Mouse (Mus musculus): ENCODE results near the gene Fhl1. TPM values are rescaled to one million over a fixed set of nuclear protein-coding genes. Genes with fewer than 3 reads are reported as not detected.

The Fhl1 gene
- polyA plus RNA-seq (2015; fragmentation: Nextera tagmentation; extraction: Ambion mirVana) = 127 and 139 TPM in 2 replicates

- Histone ChIP-seq H3K27me3 (no peaks in the 10 kb centered on the region), H3K4me1 (replicated peaks) (peaks cover 13% of the 10 kb centered on the region; the same call in 1 of the 2 replicates), H3K9me3 (no peaks in the 10 kb centered on the region), H3K9ac (peak within 1 kb of the TSS; percentile 78), H3K36me3 (no peaks in the 10 kb centered on the region), H3K27ac (peak within 1 kb of the TSS; percentile 89), H3K4me2 (peak within 1 kb of the TSS; percentile 50), H3K4me3 (peak within 1 kb of the TSS; percentile 57)
- 14% methylated on average over 21 of the region's 106 CpGs for WGBS
- peak; percentile 96 for ATAC-seq (ENCODE audit: low FRiP score)
Measured at GRCm38 (mm10) chrX:56731306-56732201, at the start of gene Fhl1. TSS of gene Fhl1 (plus strand) at chrX:56731787.

- Histone ChIP-seq H3K9me3 (no peaks in the 10 kb centered on the region), H3K27me3 (no peaks in the 10 kb centered on the region), H3K36me3 (no peaks in the 10 kb centered on the region), H3K4me1 (replicated peaks) (no peaks in the 10 kb centered on the region), H3K9ac (no peak overlapping the region), H3K4me2 (no peak overlapping the region), H3K4me3 (no peak overlapping the region), H3K27ac (no peak overlapping the region)
- 50% methylated on average over 1 of the region's 1 CpGs for WGBS
- peak; percentile 73; the same call in 1 of the 2 replicates for ATAC-seq (ENCODE audit: low FRiP score)
Measured at GRCm38 (mm10) chrX:56682156-56682720, 49.3 kb upstream of the Fhl1 start.

GRCm38 (mm10) chrX:56683521-56683920 lies 48.1 kb upstream of the Fhl1 start:
- Histone ChIP-seq H3K27ac (no peak overlapping the region), H3K9ac (no peak overlapping the region), H3K4me3 (no peak overlapping the region), H3K9me3 (no peaks in the 10 kb centered on the region), H3K4me1 (replicated peaks) (no peaks in the 10 kb centered on the region), H3K27me3 (no peaks in the 10 kb centered on the region), H3K36me3 (no peaks in the 10 kb centered on the region), H3K4me2 (no peak overlapping the region)
- 70% methylated on average over 10 of the region's 10 CpGs for WGBS
- no peak for ATAC-seq (ENCODE audit: low FRiP score)

- WGBS = 91% methylated on average over 6 of the region's 6 CpGs
- no peaks in the 10 kb centered on the region for H3K36me3 ChIP-seq
- no peaks in the 10 kb centered on the region for H3K9me3 ChIP-seq
- H3K4me3 ChIP-seq = no peak overlapping the region
- H3K4me2 ChIP-seq = no peak overlapping the region
- no peaks in the 10 kb centered on the region for H3K4me1 ChIP-seq (replicated peaks)
- H3K9ac ChIP-seq = no peak overlapping the region
- H3K27me3 ChIP-seq = no peaks in the 10 kb centered on the region
- H3K27ac ChIP-seq = no peak overlapping the region
- ATAC-seq (ENCODE audit: low FRiP score) = no peak
Measured at GRCm38 (mm10) chrX:56692554-56692953, 39.0 kb upstream of the Fhl1 start.

GRCm38 (mm10) chrX:56694539-56694938 lies 37.0 kb upstream of the Fhl1 start:
- no peak overlapping the region for H3K27ac ChIP-seq
- no peak for ATAC-seq (ENCODE audit: low FRiP score)
- H3K27me3 ChIP-seq = no peaks in the 10 kb centered on the region
- WGBS = 91% methylated on average over 2 of the region's 2 CpGs
- no peak overlapping the region for H3K4me3 ChIP-seq
- H3K4me1 ChIP-seq (replicated peaks) = no peaks in the 10 kb centered on the region
- no peak overlapping the region for H3K9ac ChIP-seq
- H3K4me2 ChIP-seq = no peak overlapping the region
- no peaks in the 10 kb centered on the region for H3K9me3 ChIP-seq
- no peaks in the 10 kb centered on the region for H3K36me3 ChIP-seq

GRCm38 (mm10) chrX:56697199-56697780 lies 34.3 kb upstream of the Fhl1 start:
- Histone ChIP-seq H3K9ac (no peak overlapping the region), H3K9me3 (no peaks in the 10 kb centered on the region), H3K4me1 (replicated peaks) (no peaks in the 10 kb centered on the region), H3K27ac (no peak overlapping the region), H3K27me3 (no peaks in the 10 kb centered on the region), H3K36me3 (no peaks in the 10 kb centered on the region), H3K4me2 (no peak overlapping the region), H3K4me3 (no peak overlapping the region)
- ATAC-seq (ENCODE audit: low FRiP score) = no peak
- WGBS = 87% methylated on average over 6 of the region's 6 CpGs

GRCm38 (mm10) chrX:56697886-56698285 lies 33.7 kb upstream of the Fhl1 start:
- no peaks in the 10 kb centered on the region for H3K4me1 ChIP-seq (replicated peaks)
- no peak for ATAC-seq (ENCODE audit: low FRiP score)
- no peak overlapping the region for H3K4me3 ChIP-seq
- no peaks in the 10 kb centered on the region for H3K9me3 ChIP-seq
- H3K36me3 ChIP-seq = no peaks in the 10 kb centered on the region
- H3K9ac ChIP-seq = no peak overlapping the region
- 83% methylated on average over 4 of the region's 4 CpGs for WGBS
- no peak overlapping the region for H3K4me2 ChIP-seq
- no peaks in the 10 kb centered on the region for H3K27me3 ChIP-seq
- H3K27ac ChIP-seq = no peak overlapping the region

- no peak overlapping the region for H3K4me3 ChIP-seq
- H3K4me1 ChIP-seq (replicated peaks) = no peaks in the 10 kb centered on the region
- 91% methylated on average over 3 of the region's 3 CpGs for WGBS
- no peak overlapping the region for H3K9ac ChIP-seq
- no peak overlapping the region for H3K4me2 ChIP-seq
- no peaks in the 10 kb centered on the region for H3K27me3 ChIP-seq
- H3K9me3 ChIP-seq = no peaks in the 10 kb centered on the region
- ATAC-seq (ENCODE audit: low FRiP score) = no peak
- H3K36me3 ChIP-seq = no peaks in the 10 kb centered on the region
- H3K27ac ChIP-seq = no peak overlapping the region
Measured at GRCm38 (mm10) chrX:56701261-56701660, 30.3 kb upstream of the Fhl1 start.

GRCm38 (mm10) chrX:56703965-56704562 lies 27.5 kb upstream of the Fhl1 start:
- H3K4me3 ChIP-seq = no peak overlapping the region
- 85% methylated on average over 8 of the region's 8 CpGs for WGBS

GRCm38 (mm10) chrX:56708592-56709370 lies 22.8 kb upstream of the Fhl1 start:
- Histone ChIP-seq H3K4me3 (no peak overlapping the region), H3K36me3 (no peaks in the 10 kb centered on the region), H3K4me1 (replicated peaks) (no peaks in the 10 kb centered on the region), H3K27me3 (no peaks in the 10 kb centered on the region), H3K9me3 (no peaks in the 10 kb centered on the region), H3K9ac (no peak overlapping the region), H3K27ac (no peak overlapping the region), H3K4me2 (no peak overlapping the region)
- ATAC-seq (ENCODE audit: low FRiP score) = no peak
- 81% methylated on average over 6 of the region's 6 CpGs for WGBS

More at GRCm38 (mm10) chrX:56703965-56704562, 27.5 kb upstream of the Fhl1 start:
- no peaks in the 10 kb centered on the region for H3K4me1 ChIP-seq (replicated peaks)
- no peak for ATAC-seq (ENCODE audit: low FRiP score)
- H3K36me3 ChIP-seq = no peaks in the 10 kb centered on the region
- no peak overlapping the region for H3K27ac ChIP-seq
- H3K27me3 ChIP-seq = no peaks in the 10 kb centered on the region
- H3K4me2 ChIP-seq = no peak overlapping the region
- no peaks in the 10 kb centered on the region for H3K9me3 ChIP-seq
- H3K9ac ChIP-seq = no peak overlapping the region

- H3K9me3 ChIP-seq = no peaks in the 10 kb centered on the region
- H3K27ac ChIP-seq = no peak overlapping the region
- H3K9ac ChIP-seq = no peak overlapping the region
- no peaks in the 10 kb centered on the region for H3K4me1 ChIP-seq (replicated peaks)
- H3K4me2 ChIP-seq = no peak overlapping the region
- no peak for ATAC-seq (ENCODE audit: low FRiP score)
- H3K4me3 ChIP-seq = no peak overlapping the region
- 86% methylated on average over 1 of the region's 1 CpGs for WGBS
- no peaks in the 10 kb centered on the region for H3K36me3 ChIP-seq
- no peaks in the 10 kb centered on the region for H3K27me3 ChIP-seq
Measured at GRCm38 (mm10) chrX:56710522-56710921, 21.1 kb upstream of the Fhl1 start.

GRCm38 (mm10) chrX:56712666-56713065 lies 18.9 kb upstream of the Fhl1 start:
- 66% methylated on average over 1 of the region's 1 CpGs for WGBS
- H3K27ac ChIP-seq = no peak overlapping the region
- H3K9ac ChIP-seq = no peak overlapping the region
- no peaks in the 10 kb centered on the region for H3K27me3 ChIP-seq
- ATAC-seq (ENCODE audit: low FRiP score) = no peak
- no peak overlapping the region for H3K4me2 ChIP-seq
- H3K36me3 ChIP-seq = no peaks in the 10 kb centered on the region
- H3K9me3 ChIP-seq = no peaks in the 10 kb centered on the region
- H3K4me1 ChIP-seq (replicated peaks) = no peaks in the 10 kb centered on the region
- H3K4me3 ChIP-seq = no peak overlapping the region
